Mouse (Mus musculus): ENCODE measurements around the gene Yap1.

Yap1 gene

GRCm38 (mm10) chr9:7977587-7977986 lies 26.8 kb downstream of the Yap1 start:
- no peak for DNase-seq (ENCODE audit: low read depth, low spot score)

GRCm38 (mm10) chr9:7971993-7972392 lies 32.4 kb downstream of the Yap1 start:
- no peak for DNase-seq (ENCODE audit: low read depth, low spot score)

DNA sequence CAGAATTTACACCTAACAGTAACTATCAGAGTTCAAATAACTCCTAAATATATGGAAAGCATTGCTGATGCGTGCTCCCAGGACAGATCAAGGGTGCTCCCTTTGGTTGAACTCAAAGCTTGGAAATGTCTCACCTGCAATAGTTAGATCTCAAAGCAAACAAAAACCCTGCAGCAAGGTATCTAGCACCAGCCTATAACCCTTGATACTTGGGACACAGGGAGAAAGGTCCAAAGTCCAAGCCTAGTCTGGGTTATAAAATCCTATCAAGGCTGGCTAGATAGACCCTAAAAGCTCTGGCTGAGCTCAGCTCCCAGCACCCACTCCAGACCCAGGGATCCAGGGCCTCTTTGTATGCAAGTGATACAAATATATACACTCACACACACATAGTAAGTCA lies 36.4 kb downstream of the Yap1 start:
- no peak for DNase-seq (ENCODE audit: low read depth, low spot score)

- no peak for DNase-seq (ENCODE audit: low read depth, low spot score)
Measured at GRCm38 (mm10) chr9:7965590-7965989, 38.8 kb downstream of the Yap1 start.

GRCm38 (mm10) chr9:7963867-7964266 lies 40.5 kb downstream of the Yap1 start:
- no peak for DNase-seq (ENCODE audit: low read depth, low spot score)

DNA sequence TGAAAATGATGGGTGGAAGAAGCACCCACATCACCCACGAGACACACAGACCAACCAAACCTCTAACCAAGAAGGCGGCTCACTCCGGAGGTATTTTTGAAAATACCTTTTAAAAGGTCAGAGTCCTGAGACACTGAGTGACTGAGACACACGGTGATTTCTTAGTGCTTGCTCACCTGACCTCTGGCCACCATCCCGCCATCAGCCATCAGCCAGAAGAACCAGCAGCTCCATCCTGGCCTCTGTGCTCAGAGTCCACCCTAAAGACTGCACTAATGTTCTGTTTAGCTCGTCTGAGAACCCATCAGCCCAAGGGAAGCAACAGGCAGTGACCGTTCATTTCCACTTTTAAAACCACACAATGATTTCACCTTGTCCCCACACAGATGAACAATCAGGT lies 41.5 kb downstream of the Yap1 start:
- DNase-seq (ENCODE audit: low read depth, low spot score), result no peak

DNA sequence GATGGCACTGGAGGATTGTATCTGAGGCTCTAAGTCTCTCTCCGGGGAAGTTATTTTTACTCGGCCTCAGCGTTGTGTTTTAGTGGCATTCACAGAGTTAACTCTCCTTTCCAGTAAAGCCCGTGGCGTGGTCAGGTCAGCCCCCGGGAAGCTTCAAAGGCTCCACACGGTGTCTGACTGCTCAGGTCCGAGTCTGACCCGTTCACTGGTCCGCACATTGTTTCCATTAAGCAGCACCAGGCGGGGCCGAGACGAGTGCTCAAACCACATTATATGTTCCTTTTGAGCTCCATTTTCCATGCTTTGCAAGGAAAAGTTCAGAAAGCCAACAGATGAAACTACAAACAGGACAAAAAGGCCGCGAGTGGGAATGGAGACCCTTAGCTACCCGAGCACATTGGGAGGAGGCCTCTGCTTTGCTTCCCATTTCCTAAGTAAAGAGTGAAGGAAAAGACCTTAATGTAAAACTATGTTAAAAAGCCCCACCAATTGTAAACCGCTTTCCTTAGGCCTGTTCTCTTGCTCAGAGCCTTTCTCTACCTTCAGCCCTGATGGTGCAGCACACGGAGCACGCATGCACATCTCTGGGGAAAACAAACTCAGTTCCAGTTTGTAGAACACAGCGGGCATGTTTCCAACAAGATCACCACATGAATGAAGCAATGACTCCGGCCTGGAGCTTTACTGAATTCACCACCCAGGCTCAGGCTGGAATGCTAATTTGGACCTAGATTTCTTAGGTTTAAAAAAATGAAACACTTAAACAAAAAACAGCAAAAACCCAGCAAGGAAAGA lies 42.8 kb downstream of the Yap1 start:
- DNase-seq (ENCODE audit: low read depth, low spot score), result no peak

- peak; percentile 43 for DNase-seq (ENCODE audit: low read depth, low spot score)
Measured at GRCm38 (mm10) chr9:7960382-7960781, 44.0 kb downstream of the Yap1 start.

GRCm38 (mm10) chr9:7959301-7959700 lies 45.1 kb downstream of the Yap1 start:
- DNase-seq (ENCODE audit: low read depth, low spot score), result no peak

DNA sequence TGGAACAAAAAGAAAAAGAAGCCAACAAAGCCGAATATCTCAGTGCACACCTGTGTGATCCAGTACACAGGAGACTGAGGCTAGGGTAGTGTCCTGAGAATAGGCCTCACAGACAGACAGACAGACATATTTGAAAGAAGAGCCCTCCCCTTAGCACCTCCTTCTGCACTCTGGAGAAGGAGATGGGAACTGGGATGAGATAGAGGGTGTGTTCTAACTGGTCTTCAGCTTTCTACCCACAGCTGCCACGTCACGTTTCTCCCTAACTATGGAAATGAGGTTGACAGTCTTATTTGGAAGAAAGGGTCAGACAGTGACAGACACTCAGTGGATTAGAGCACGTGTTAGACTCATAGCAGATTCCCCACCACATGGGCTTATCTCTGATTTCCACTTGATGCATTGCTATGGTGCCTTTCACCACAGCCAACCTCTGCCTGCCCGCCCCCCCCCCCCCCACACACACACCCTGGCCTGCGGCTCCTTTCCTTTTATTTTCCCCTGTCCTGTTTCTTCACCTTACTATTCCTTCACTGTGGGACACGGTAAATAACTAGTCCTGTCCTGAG lies 46.3 kb downstream of the Yap1 start:
- no peak for DNase-seq (ENCODE audit: low read depth, low spot score)

DNA sequence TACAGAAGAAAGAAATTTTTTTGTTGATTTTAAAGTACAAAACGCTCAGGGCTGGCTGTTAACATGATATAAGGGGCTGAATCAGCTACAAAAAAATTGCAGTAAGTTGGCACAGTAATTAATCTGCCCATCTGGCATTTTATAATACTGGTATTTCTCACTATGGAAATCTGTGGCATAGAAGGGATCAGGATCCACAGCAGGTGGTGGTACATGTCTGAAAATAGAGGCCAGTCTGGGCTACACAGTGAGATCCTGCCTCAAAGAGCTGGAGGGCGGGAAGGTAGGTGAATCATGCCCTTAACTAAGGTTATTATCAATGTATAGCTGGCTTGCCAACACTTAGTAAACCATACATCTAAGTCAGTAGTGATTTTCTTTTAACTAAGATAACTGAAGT lies 47.0 kb downstream of the Yap1 start:
- DNase-seq (ENCODE audit: low read depth, low spot score), result no peak

- DNase-seq (ENCODE audit: low read depth, low spot score), result no peak
Measured at GRCm38 (mm10) chr9:7956400-7956799, 48.0 kb downstream of the Yap1 start.

- DNase-seq (ENCODE audit: low read depth, low spot score), result no peak
Measured at GRCm38 (mm10) chr9:7952886-7953285, 51.5 kb downstream of the Yap1 start.

- DNase-seq (ENCODE audit: low read depth, low spot score), result no peak
Measured at GRCm38 (mm10) chr9:7950211-7950644, 54.2 kb downstream of the Yap1 start.

GRCm38 (mm10) chr9:7947946-7948345 lies 56.5 kb downstream of the Yap1 start:
- DNase-seq (ENCODE audit: low read depth, low spot score), result no peak

GRCm38 (mm10) chr9:7943796-7944462 lies 60.5 kb downstream of the Yap1 start:
- DNase-seq (ENCODE audit: low read depth, low spot score), result no peak

- no peak for DNase-seq (ENCODE audit: low read depth, low spot score)
Measured at GRCm38 (mm10) chr9:7942701-7943100, 61.7 kb downstream of the Yap1 start.

DNA sequence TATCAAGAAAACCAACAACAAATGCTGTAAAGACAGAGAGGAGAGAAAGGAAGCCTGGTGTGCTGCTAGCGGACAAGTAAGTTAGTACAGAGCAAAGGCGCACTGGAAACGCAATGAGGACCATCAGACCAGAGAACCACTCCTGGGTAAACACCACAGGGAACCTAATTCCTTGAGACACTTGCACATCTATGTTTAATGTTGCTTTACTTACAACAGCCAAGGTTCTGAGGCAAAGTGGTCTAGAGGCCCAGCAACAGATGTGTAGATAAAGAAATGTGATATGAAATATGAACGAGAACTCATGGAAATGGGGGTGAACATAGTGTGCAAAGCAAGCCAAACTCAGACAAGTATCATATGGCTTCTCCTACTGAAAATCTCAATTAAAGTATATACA lies 64.3 kb downstream of the Yap1 start:
- DNase-seq (ENCODE audit: low read depth, low spot score), result no peak

- no peak for DNase-seq (ENCODE audit: low read depth, low spot score)
Measured at GRCm38 (mm10) chr9:7934419-7934818, 70.0 kb downstream of the Yap1 start.

DNA sequence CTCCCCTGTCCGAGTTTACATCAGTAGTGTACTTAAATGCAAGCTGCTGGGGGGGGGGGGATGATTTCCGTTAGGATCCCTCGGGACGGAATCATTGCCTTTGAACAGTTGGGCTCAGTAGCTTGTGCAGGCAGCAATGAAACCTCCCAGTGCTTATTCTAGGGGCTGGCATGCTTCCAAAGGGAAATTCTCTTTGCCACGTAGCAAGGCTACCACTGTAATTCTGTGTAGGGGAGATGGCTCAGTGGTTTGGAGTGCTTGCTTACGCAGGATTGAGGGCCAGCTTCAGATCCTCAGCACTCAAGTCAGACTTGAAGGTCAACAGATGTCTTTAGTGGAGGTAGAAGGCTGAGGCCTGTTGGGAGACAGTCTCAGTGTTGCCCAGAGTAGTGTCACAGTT lies 74.8 kb downstream of the Yap1 start:
- no peak for DNase-seq (ENCODE audit: low read depth, low spot score)

- no peak for DNase-seq (ENCODE audit: low read depth, low spot score)
Measured at GRCm38 (mm10) chr9:7928866-7929265, 75.5 kb downstream of the Yap1 start.

- no peak for DNase-seq (ENCODE audit: low read depth, low spot score)
Measured at GRCm38 (mm10) chr9:7928207-7928793, 76.1 kb downstream of the Yap1 start.

DNA sequence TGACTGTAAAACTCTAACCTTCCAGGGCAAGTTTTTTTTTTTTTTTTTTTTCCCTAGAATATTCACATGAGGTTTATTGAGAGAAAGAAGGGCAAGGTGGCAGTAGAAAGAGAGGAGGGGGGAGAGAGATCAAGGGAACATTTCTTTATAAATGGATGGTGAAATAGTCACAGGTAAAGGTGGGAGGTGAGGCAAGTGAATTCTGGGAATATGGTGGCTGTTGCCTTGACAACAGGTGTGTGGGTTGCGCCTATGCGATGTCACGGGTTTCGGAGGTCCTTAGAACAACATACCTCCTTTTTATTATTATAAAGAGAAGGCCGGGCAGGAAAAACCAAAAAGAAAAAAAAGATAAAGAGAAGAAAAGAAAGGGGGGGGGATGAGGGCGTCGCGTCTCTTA lies 89.5 kb downstream of the Yap1 start:
- DNase-seq (ENCODE audit: low read depth, low spot score), result no peak

Measured in brain, embryonic 18.5 days (tissue).